8 mouse cellular contexts compared by ENCODE assay signal in genomic region chr2:25864230-25864629, GRCm38 (mm10). TPM values are rescaled to one million over a fixed set of nuclear protein-coding genes. Genes with fewer than 3 reads are reported as not detected.
DNase-seq lines count a peak whose midpoint lies in the region; ATAC-seq lines count a peak whose summit lies in the region.
"Had no signal": no experiment of that assay in that cellular context is flagged by ENCODE, and none has a peak within 500 bp of the region (broad histone marks: within the 10 kb centered on the region; RNA-seq: fewer than 3 reads in every experiment).

No protein-coding gene starts in this region.

- 6% methylated on average over 18 of the region's 18 CpGs for WGBS in liver, embryonic 11.5 days
- WGBS in embryonic facial prominence, embryonic 12.5 days: 6% methylated on average over 18 of the region's 18 CpGs
- 4% methylated on average over 18 of the region's 18 CpGs for WGBS in intestine, embryonic 16.5 days

- H3K9me3 ChIP-seq in liver, embryonic 11.5 days (ENCODE audit: control insufficient read depth, low read length): no peaks in the 10 kb centered on the region
- H3K9me3 ChIP-seq in embryonic facial prominence, embryonic 12.5 days: no peaks in the 10 kb centered on the region
- no peaks in the 10 kb centered on the region for H3K9me3 ChIP-seq in intestine, embryonic 16.5 days (ENCODE audit: control insufficient read depth, low read length)

- DNase-seq in liver, embryonic 11.5 days (ENCODE audit: low spot score): no peak
- DNase-seq in liver: no peak
- peak; percentile 46 for DNase-seq in retina, postnatal 1 day
- no peak for DNase-seq in spleen, postnatal 10 days (ENCODE audit: low spot score in 2 of 2)
- no peak for DNase-seq in thymus, adult 18-20 months

- H3K27me3 ChIP-seq in liver, embryonic 11.5 days (replicated peaks; ENCODE audit: control insufficient read depth, insufficient read depth, low read length): peaks cover 56% of the 10 kb centered on the region
- H3K27me3 ChIP-seq in embryonic facial prominence, embryonic 12.5 days: peaks cover 43% of the 10 kb centered on the region
- peaks cover 16% of the 10 kb centered on the region for H3K27me3 ChIP-seq in intestine, embryonic 16.5 days (replicated peaks; ENCODE audit: control insufficient read depth, insufficient read depth, low read length)

- H3K27ac ChIP-seq in liver, embryonic 11.5 days (ENCODE audit: low read depth, low read length): no peak overlapping the region
- no peak overlapping the region for H3K27ac ChIP-seq in embryonic facial prominence, embryonic 12.5 days
- H3K27ac ChIP-seq in intestine, embryonic 16.5 days (ENCODE audit: low read length): no peak overlapping the region
- H3K27ac ChIP-seq: macrophage had no signal

- no peaks in the 10 kb centered on the region for H3K36me3 ChIP-seq in liver, embryonic 11.5 days (ENCODE audit: control insufficient read depth, insufficient read depth, low read length)
- H3K36me3 ChIP-seq in embryonic facial prominence, embryonic 12.5 days: no peaks in the 10 kb centered on the region
- no peaks in the 10 kb centered on the region for H3K36me3 ChIP-seq in intestine, embryonic 16.5 days (ENCODE audit: control insufficient read depth, insufficient read depth, low read length)

- peak overlapping the region; percentile 81 for H3K4me2 ChIP-seq in liver, embryonic 11.5 days
- H3K4me2 ChIP-seq in embryonic facial prominence, embryonic 12.5 days (replicated peaks): peak overlapping the region; percentile 96
- H3K4me2 ChIP-seq in intestine, embryonic 16.5 days (ENCODE audit: low read depth, low read length): peak overlapping the region; percentile 97

- H3K4me3 ChIP-seq in liver, embryonic 11.5 days (ENCODE audit: low read depth, low read length): peak overlapping the region; percentile 43
- H3K4me3 ChIP-seq in embryonic facial prominence, embryonic 12.5 days: peak overlapping the region; percentile 42
- H3K4me3 ChIP-seq in intestine, embryonic 16.5 days (ENCODE audit: low read length): peak overlapping the region; percentile 54

- no peaks in the 10 kb centered on the region for H3K4me1 ChIP-seq in liver, embryonic 11.5 days (replicated peaks; ENCODE audit: control insufficient read depth, insufficient read depth, low read length)
- peaks cover 14% of the 10 kb centered on the region for H3K4me1 ChIP-seq in embryonic facial prominence, embryonic 12.5 days
- peaks cover 13% of the 10 kb centered on the region; the same call in 1 of the 2 replicates for H3K4me1 ChIP-seq in intestine, embryonic 16.5 days (ENCODE audit: control insufficient read depth, insufficient read depth, low read length)

- H3K9ac ChIP-seq in liver, embryonic 11.5 days (ENCODE audit: low read depth, low read length): no peak overlapping the region
- 0 out of 2 replicates have a peak overlapping the region, but pooled peaks have one; percentile 15 for H3K9ac ChIP-seq in embryonic facial prominence, embryonic 12.5 days
- no peak overlapping the region for H3K9ac ChIP-seq in intestine, embryonic 16.5 days (ENCODE audit: low read depth, low read length)

- ATAC-seq in liver, embryonic 11.5 days (replicated peaks; ENCODE audit: low FRiP score): no peak
- ATAC-seq in embryonic facial prominence, embryonic 12.5 days (ENCODE audit: insufficient number of reproducible peaks, insufficient read depth, low FRiP score, low TSS enrichment): no peak
- no peak for ATAC-seq in intestine, embryonic 16.5 days

RNA-seq across cellular contexts. Expression of gene Kcnt1, which starts 0.7 kb away (rescaled TPM):
- polyA plus RNA-seq in liver, embryonic 11.5 days (2014; fragmentation: Nextera tagmentation; extraction: Ambion mirVana): 0.33 TPM in 1 of 2 replicates, not detected in the other
- polyA plus RNA-seq in embryonic facial prominence, embryonic 12.5 days (2016; fragmentation: Nextera tagmentation; extraction: Ambion mirVana): 0.67 and 1.6 TPM in 2 replicates
- polyA plus RNA-seq in intestine, embryonic 16.5 days (2015; fragmentation: Nextera tagmentation; extraction: Ambion mirVana): 0.31 and 0.54 TPM in 2 replicates
- polyA plus RNA-seq: macrophage had no signal

RNA-seq across cellular contexts. Expression of gene Sohlh1, which starts 17.2 kb away (rescaled TPM):
- not detected in 2 replicates for polyA plus RNA-seq in liver, embryonic 11.5 days (2014; fragmentation: Nextera tagmentation; extraction: Ambion mirVana)
- polyA plus RNA-seq in embryonic facial prominence, embryonic 12.5 days (2016; fragmentation: Nextera tagmentation; extraction: Ambion mirVana): not detected in 2 replicates
- not detected in 2 replicates for polyA plus RNA-seq in intestine, embryonic 16.5 days (2015; fragmentation: Nextera tagmentation; extraction: Ambion mirVana)
- polyA plus RNA-seq: macrophage had no signal

RNA-seq across cellular contexts. Expression of gene Lcn9, which starts 41.3 kb away (rescaled TPM):
- not detected in 2 replicates for polyA plus RNA-seq in liver, embryonic 11.5 days (2014; fragmentation: Nextera tagmentation; extraction: Ambion mirVana)
- polyA plus RNA-seq in embryonic facial prominence, embryonic 12.5 days (2016; fragmentation: Nextera tagmentation; extraction: Ambion mirVana): not detected in 2 replicates
- not detected in 2 replicates for polyA plus RNA-seq in intestine, embryonic 16.5 days (2015; fragmentation: Nextera tagmentation; extraction: Ambion mirVana)
- polyA plus RNA-seq: macrophage had no signal

RNA-seq across cellular contexts. Expression of gene Glt6d1, which starts 48.6 kb away (rescaled TPM):
- polyA plus RNA-seq in liver, embryonic 11.5 days (2014; fragmentation: Nextera tagmentation; extraction: Ambion mirVana): not detected in 2 replicates
- not detected in 2 replicates for polyA plus RNA-seq in embryonic facial prominence, embryonic 12.5 days (2016; fragmentation: Nextera tagmentation; extraction: Ambion mirVana)
- not detected in 2 replicates for polyA plus RNA-seq in intestine, embryonic 16.5 days (2015; fragmentation: Nextera tagmentation; extraction: Ambion mirVana)
- polyA plus RNA-seq: macrophage had no signal
